Mouse (Mus musculus) kidney, postnatal 25 days (tissue): ENCODE measurements around the gene Traf4.

Experiments used
- DNase-seq, 2 experiments: peaks; one replicate each; pipeline ENCODE4 v3.0.0; 2021; ENCODE audit warnings: mixed read lengths in 2 of 2

The Traf4 gene

GRCm38 (mm10) chr11:78165761-78166109 is 346 bp upstream of the Traf4 start:
- DNase-seq = peak; percentile 81 to 92

- no peak for DNase-seq
Observed at GRCm38 (mm10) chr11:78164604-78164923, 825 bp downstream of the Traf4 start.

GRCm38 (mm10) chr11:78163681-78164603 is 1.4 kb downstream of the Traf4 start:
- DNase-seq = peak; percentile 78 to 89

- DNase-seq = no peak
Observed at GRCm38 (mm10) chr11:78163045-78163444, 2.3 kb downstream of the Traf4 start.

GRCm38 (mm10) chr11:78162504-78162903 is 2.9 kb downstream of the Traf4 start:
- peak; percentile 64 to 79 for DNase-seq

GRCm38 (mm10) chr11:78161968-78162367 is 3.4 kb downstream of the Traf4 start:
- peak in 1 of 2 experiments; percentile 51 for DNase-seq

- no peak for DNase-seq
Observed at GRCm38 (mm10) chr11:78161169-78161568, 4.2 kb downstream of the Traf4 start.

- no peak for DNase-seq
Observed at GRCm38 (mm10) chr11:78160675-78161074, 4.7 kb downstream of the Traf4 start.

- DNase-seq = peak in 1 of 2 experiments; percentile 40
Observed at GRCm38 (mm10) chr11:78160171-78160570, 5.2 kb downstream of the Traf4 start.

- peak in 1 of 2 experiments; percentile 68 for DNase-seq
Observed at GRCm38 (mm10) chr11:78159557-78159956, 5.8 kb downstream of the Traf4 start.

GRCm38 (mm10) chr11:78159096-78159495 is 6.3 kb downstream of the Traf4 start:
- DNase-seq = peak; percentile 89 to 90

GRCm38 (mm10) chr11:78156156-78156699 is 9.2 kb downstream of the Traf4 start:
- no peak for DNase-seq

- DNase-seq = no peak
Observed at GRCm38 (mm10) chr11:78155674-78156073, 9.7 kb downstream of the Traf4 start.

- DNase-seq = peak in 1 of 2 experiments; percentile 46
Observed at GRCm38 (mm10) chr11:78153778-78154177, 11.6 kb downstream of the Traf4 start.

GRCm38 (mm10) chr11:78152299-78153231 is 12.8 kb downstream of the Traf4 start:
- DNase-seq = peak; percentile 76

GRCm38 (mm10) chr11:78151161-78151560 is 14.2 kb downstream of the Traf4 start:
- peak; percentile 56 for DNase-seq

GRCm38 (mm10) chr11:78146707-78147543 is 18.5 kb downstream of the Traf4 start:
- no peak for DNase-seq

- no peak for DNase-seq
Observed at GRCm38 (mm10) chr11:78146168-78146567, 19.2 kb downstream of the Traf4 start.

- DNase-seq = peak in 1 of 2 experiments; percentile 60
Observed at GRCm38 (mm10) chr11:78143520-78143919, 21.9 kb downstream of the Traf4 start.

GRCm38 (mm10) chr11:78140665-78141064 is 24.7 kb downstream of the Traf4 start:
- no peak for DNase-seq

GRCm38 (mm10) chr11:78138023-78138422 is 27.4 kb downstream of the Traf4 start:
- no peak for DNase-seq

- peak; percentile 32 to 73 for DNase-seq
Observed at GRCm38 (mm10) chr11:78137584-78137983, 27.8 kb downstream of the Traf4 start.
